Mouse (Mus musculus): ENCODE measurements at regions not wholly inside any gene's neighbourhood (a gene's known extent, or its start where the extent isn't known, plus 50 kb on each side); places are given as distances from the start of the nearest gene placed in this dataset.

DNA sequence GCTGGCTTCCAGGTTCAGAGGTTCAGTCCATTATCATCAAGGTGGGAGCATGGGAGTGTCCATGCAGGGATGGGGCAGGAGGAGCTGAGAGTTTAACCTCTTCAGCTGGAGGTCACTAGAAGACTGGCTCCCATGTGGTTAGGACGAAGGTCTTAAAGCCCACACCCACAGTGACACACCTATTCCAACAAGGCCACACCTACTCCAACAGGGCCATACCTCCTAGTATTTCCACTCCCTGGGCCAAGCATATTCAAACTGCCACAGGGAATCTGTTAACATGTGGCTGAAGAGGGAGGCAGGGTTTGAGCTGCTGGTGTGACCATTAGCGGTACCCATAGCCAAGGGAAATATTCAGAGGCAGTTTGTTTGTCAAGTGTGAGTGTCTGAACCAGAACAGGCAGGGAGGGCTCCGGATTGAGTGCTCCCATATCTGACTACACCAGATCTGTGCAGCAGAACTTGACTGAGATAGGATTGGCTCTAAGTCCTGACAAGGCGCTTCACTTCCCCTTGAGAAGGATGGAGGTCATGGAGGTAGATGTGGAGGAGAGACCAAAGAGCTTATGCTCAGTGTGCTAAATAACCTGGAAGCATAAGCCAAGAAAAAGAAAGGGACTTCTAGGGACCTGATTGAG lies 51.6 kb upstream of the Kit start:
- 63% methylated on average over 4 of the region's 4 CpGs for WGBS (ENCODE audit: insufficient replicate concordance)
- H3K4me1 ChIP-seq (ENCODE audit: insufficient read depth) = no peaks in the 10 kb centered on the region
- no peak overlapping the region for H3K4me3 ChIP-seq (ENCODE audit: low read depth, low read length)
- H3K4me2 ChIP-seq (ENCODE audit: low read depth, low read length) = no peak overlapping the region
- H3K36me3 ChIP-seq (replicated peaks; ENCODE audit: insufficient read depth, low read length) = no peaks in the 10 kb centered on the region
- H3K9me3 ChIP-seq (ENCODE audit: low read length) = no peaks in the 10 kb centered on the region
- no peak overlapping the region for H3K27ac ChIP-seq (ENCODE audit: low read depth)
- DNase-seq (no peak), ATAC-seq (no peak)
- TF ChIP-seq CTCF (IDR thresholded peaks at IDR 0.05; ENCODE audit: low read depth) (no peak), EP300 (IDR thresholded peaks at IDR 0.05; ENCODE audit: low read depth) (no peak)
- H3K9ac ChIP-seq (replicated peaks) = no peak overlapping the region
- no peaks in the 10 kb centered on the region for H3K27me3 ChIP-seq (ENCODE audit: insufficient read depth, low read length)

All from liver, postnatal 0 days (tissue).